Mouse (Mus musculus): ENCODE data around the gene Ptprq.

Ptprq gene

GRCm38 (mm10) chr10:107719806-107720205 is at the start of gene Ptprq:
Gene Ptprq (minus strand): TSS chr10:107720051.
- no peak for DNase-seq

GRCm38 (mm10) chr10:107759624-107760023 is 39.8 kb upstream of the Ptprq start:
- no peak for DNase-seq

GRCm38 (mm10) chr10:107753471-107753870 is 33.6 kb upstream of the Ptprq start:
- no peak for DNase-seq

- peak; percentile 79 for DNase-seq
These were observed 32.7 kb upstream of the Ptprq start for GRCm38 (mm10) chr10:107752351-107753143.

- peak; percentile 5 for DNase-seq
These were observed 32.1 kb upstream of the Ptprq start for GRCm38 (mm10) chr10:107751944-107752343.

GRCm38 (mm10) chr10:107747566-107747965 is 27.7 kb upstream of the Ptprq start:
- peak; percentile 79 for DNase-seq

- peak; percentile 24 for DNase-seq
These were observed 26.9 kb upstream of the Ptprq start for GRCm38 (mm10) chr10:107746717-107747116.

- no peak for DNase-seq
These were observed 20.0 kb upstream of the Ptprq start for GRCm38 (mm10) chr10:107739815-107740214.

GRCm38 (mm10) chr10:107737743-107738142 is 17.9 kb upstream of the Ptprq start:
- DNase-seq, result no peak

GRCm38 (mm10) chr10:107735448-107735847 is 15.6 kb upstream of the Ptprq start:
- DNase-seq, result no peak

- DNase-seq, result no peak
These were observed 14.5 kb upstream of the Ptprq start for GRCm38 (mm10) chr10:107734327-107734726.

GRCm38 (mm10) chr10:107725631-107726030 is 5.8 kb upstream of the Ptprq start:
- no peak for DNase-seq

GRCm38 (mm10) chr10:107704443-107704842 is 15.4 kb downstream of the Ptprq start:
- peak; percentile 41 for DNase-seq

- no peak for DNase-seq
These were observed 18.9 kb downstream of the Ptprq start for GRCm38 (mm10) chr10:107700944-107701343.

- DNase-seq, result no peak
These were observed 21.1 kb downstream of the Ptprq start for GRCm38 (mm10) chr10:107698716-107699115.

- DNase-seq, result no peak
These were observed 22.7 kb downstream of the Ptprq start for GRCm38 (mm10) chr10:107697177-107697576.

GRCm38 (mm10) chr10:107687382-107687781 is 32.5 kb downstream of the Ptprq start:
- DNase-seq, result no peak

GRCm38 (mm10) chr10:107675994-107676393 is 43.9 kb downstream of the Ptprq start:
- peak; percentile 46 for DNase-seq

- DNase-seq, result no peak
These were observed 51.3 kb downstream of the Ptprq start for GRCm38 (mm10) chr10:107668374-107669094.

- peak; percentile 38 for DNase-seq
These were observed 57.3 kb downstream of the Ptprq start for GRCm38 (mm10) chr10:107662372-107663065.

GRCm38 (mm10) chr10:107661970-107662369 is 57.9 kb downstream of the Ptprq start:
- no peak for DNase-seq

- no peak for DNase-seq
These were observed 60.7 kb downstream of the Ptprq start for GRCm38 (mm10) chr10:107659141-107659540.

GRCm38 (mm10) chr10:107649687-107650086 is 70.2 kb downstream of the Ptprq start:
- no peak for DNase-seq

- no peak for DNase-seq
These were observed 91.7 kb downstream of the Ptprq start for GRCm38 (mm10) chr10:107628104-107628503.

All from embryo, embryonic 11 days (tissue).